ENCODE assay signal across 8 mouse cellular contexts in genomic region chr7:30423071-30423641, GRCm38 (mm10). TPM values are rescaled to one million over a fixed set of nuclear protein-coding genes. Genes with fewer than 3 reads are reported as not detected.
DNase-seq lines count a peak whose midpoint lies in the region; ATAC-seq and TF ChIP-seq lines count a peak whose summit lies in the region.

No protein-coding gene starts in this region.

- H3K27ac ChIP-seq in forebrain, embryonic 14.5 days (ENCODE audit: low read depth, low read length), result no peak overlapping the region
- H3K27ac ChIP-seq in liver, embryonic 14.5 days, result no peak overlapping the region
- H3K27ac ChIP-seq in neural tube, embryonic 15.5 days (replicated peaks), result peak overlapping the region; percentile 75

- TF ChIP-seq EP300 in liver, embryonic 14.5 days (IDR thresholded peaks at IDR 0.05; ENCODE audit: low read depth), result no peak

- H3K27me3 ChIP-seq in E14TG2a.4 (ENCODE audit: insufficient read depth, low read length), result no peaks in the 10 kb centered on the region; the same call in 1 of the 2 replicates
- H3K27me3 ChIP-seq in forebrain, embryonic 14.5 days (replicated peaks; ENCODE audit: control insufficient read depth, insufficient read depth, low read length), result no peaks in the 10 kb centered on the region
- peaks cover 4% of the 10 kb centered on the region; the same call in 1 of the 2 replicates for H3K27me3 ChIP-seq in liver, embryonic 14.5 days (ENCODE audit: control insufficient read depth, insufficient read depth, low read length)
- H3K27me3 ChIP-seq in neural tube, embryonic 15.5 days (replicated peaks), result no peaks in the 10 kb centered on the region

- peaks cover 5% of the 10 kb centered on the region; the same call in 1 of the 2 replicates for H3K9me3 ChIP-seq in E14TG2a.4 (ENCODE audit: low read length)
- H3K9me3 ChIP-seq in forebrain, embryonic 14.5 days (replicated peaks; ENCODE audit: control insufficient read depth, low read length), result no peaks in the 10 kb centered on the region
- no peaks in the 10 kb centered on the region for H3K9me3 ChIP-seq in liver, embryonic 14.5 days (ENCODE audit: control insufficient read depth, low read length)
- 0 out of 2 replicates have a peak, but pooled peaks cover 5% of the 10 kb centered on the region for H3K9me3 ChIP-seq in neural tube, embryonic 15.5 days (replicated peaks)

- H3K36me3 ChIP-seq in E14TG2a.4 (ENCODE audit: insufficient read depth, low read length), result peaks cover 53% of the 10 kb centered on the region
- peaks cover 11% of the 10 kb centered on the region; the same call in 1 of the 2 replicates for H3K36me3 ChIP-seq in forebrain, embryonic 14.5 days (ENCODE audit: control insufficient read depth, insufficient read depth, low read length)
- no peaks in the 10 kb centered on the region for H3K36me3 ChIP-seq in liver, embryonic 14.5 days (replicated peaks; ENCODE audit: control insufficient read depth, insufficient read depth, low read depth)
- H3K36me3 ChIP-seq in neural tube, embryonic 15.5 days, result no peaks in the 10 kb centered on the region; the same call in 1 of the 2 replicates

- H3K9ac ChIP-seq in forebrain, embryonic 14.5 days (ENCODE audit: low read length), result peak overlapping the region; percentile 73
- no peak overlapping the region; the same call in 1 of the 2 replicates for H3K9ac ChIP-seq in liver, embryonic 14.5 days (replicated peaks)
- peak overlapping the region; percentile 69 for H3K9ac ChIP-seq in neural tube, embryonic 15.5 days (replicated peaks)

- peaks cover 63% of the 10 kb centered on the region for H3K4me1 ChIP-seq in E14TG2a.4 (replicated peaks; ENCODE audit: low read depth, low read length)
- H3K4me1 ChIP-seq in forebrain, embryonic 14.5 days (ENCODE audit: control insufficient read depth, insufficient read depth, low read length), result 0 out of 2 replicates have a peak, but pooled peaks cover 7% of the 10 kb centered on the region
- H3K4me1 ChIP-seq in liver, embryonic 14.5 days (replicated peaks; ENCODE audit: control insufficient read depth in 2 of 2, insufficient read depth in 2 of 2, low read length in 1 of 2), result peaks cover 0 to 17% of the 10 kb centered on the region in 2 experiments; a peak in 3 of 4 replicates
- H3K4me1 ChIP-seq in neural tube, embryonic 15.5 days, result peaks cover 24% of the 10 kb centered on the region

- H3K4me2 ChIP-seq in forebrain, embryonic 14.5 days (ENCODE audit: low read length), result peak overlapping the region; percentile 99
- peak overlapping the region; percentile 81 for H3K4me2 ChIP-seq in liver, embryonic 14.5 days (ENCODE audit: low read depth)
- H3K4me2 ChIP-seq in neural tube, embryonic 15.5 days, result peak overlapping the region; percentile 98

- WGBS in forebrain, embryonic 14.5 days, result 66% methylated on average over 23 of the region's 23 CpGs
- 17% methylated on average over 23 of the region's 23 CpGs for WGBS in liver, embryonic 14.5 days (ENCODE audit: insufficient replicate concordance)
- 51% methylated on average over 23 of the region's 23 CpGs for WGBS in neural tube, embryonic 15.5 days

- H3K4me3 ChIP-seq in E14TG2a.4 (replicated peaks; ENCODE audit: low read length), result peak overlapping the region; percentile 89
- peak overlapping the region; percentile 56 for H3K4me3 ChIP-seq in forebrain, embryonic 14.5 days (ENCODE audit: low read depth, low read length)
- peak overlapping the region; percentile 58 to 62 for H3K4me3 ChIP-seq in liver, embryonic 14.5 days (ENCODE audit: insufficient read depth in 1 of 2, low read depth in 2 of 2, low read length in 2 of 2)
- peak overlapping the region; percentile 67 for H3K4me3 ChIP-seq in neural tube, embryonic 15.5 days (replicated peaks)

- peak; percentile 59 to 71 for DNase-seq in cerebellum, adult 18-20 months
- DNase-seq in cerebellum, adult 9-11 months, result no peak
- peak; percentile 5 for DNase-seq in forebrain, embryonic 14.5 days (ENCODE audit: low spot score)
- DNase-seq in liver, embryonic 14.5 days (ENCODE audit: low read depth in 3 of 3, low spot score in 3 of 3), result no peak
- DNase-seq in ovary, postnatal 36 days (ENCODE audit: low spot score), result no peak

- no peak for ATAC-seq in forebrain, embryonic 14.5 days
- ATAC-seq in inflammation-experienced regulatory T-cells, adult 6 months, result peak; percentile 34
- ATAC-seq in liver, embryonic 14.5 days (ENCODE audit: insufficient read depth), result no peak
- ATAC-seq in neural tube, embryonic 15.5 days (ENCODE audit: low FRiP score), result no peak

- TF ChIP-seq CTCF in E14TG2a.4 (conservative IDR thresholded peaks at IDR 0.05; ENCODE audit: low read length), result no peak
- no peak for TF ChIP-seq CTCF in liver, embryonic 14.5 days (IDR thresholded peaks at IDR 0.05; ENCODE audit: low read depth)

RNA-seq across cellular contexts. Expression of gene Nfkbid, which starts 1.6 kb away (rescaled TPM):
- 1.2 and 1.4 TPM in 2 replicates for polyA plus RNA-seq in forebrain, embryonic 14.5 days (2014; fragmentation: Nextera tagmentation; extraction: Ambion mirVana)
- polyA plus RNA-seq in inflammation-experienced regulatory T-cells, adult 6 months (2017; shearing (Covaris generic)), result 10 to 100 TPM; 37.3 to 50.8 (median 41.1) TPM
- polyA plus RNA-seq in liver, embryonic 14.5 days (2012; rRNA removed), result 0.92 and 1.2 TPM in 2 replicates
- 0.69 and 1.1 TPM in 2 replicates for polyA plus RNA-seq in liver, embryonic 14.5 days (2014; fragmentation: Nextera tagmentation; extraction: Ambion mirVana)
- 2.7 and 3.2 TPM in 2 replicates for polyA plus RNA-seq in neural tube, embryonic 15.5 days (2015; fragmentation: Nextera tagmentation; extraction: Ambion mirVana)

RNA-seq across cellular contexts. Expression of gene Hcst, which starts 3.5 kb away (rescaled TPM):
- 0.61 TPM in 1 of 2 replicates, not detected in the other for polyA plus RNA-seq in forebrain, embryonic 14.5 days (2014; fragmentation: Nextera tagmentation; extraction: Ambion mirVana)
- polyA plus RNA-seq in inflammation-experienced regulatory T-cells, adult 6 months (2017; shearing (Covaris generic)), result 100 to 1,000 TPM; 484 to 574 (median 552) TPM
- polyA plus RNA-seq in liver, embryonic 14.5 days (2012; rRNA removed), result 3.3 and 4.7 TPM in 2 replicates
- polyA plus RNA-seq in liver, embryonic 14.5 days (2014; fragmentation: Nextera tagmentation; extraction: Ambion mirVana), result 4.5 and 4.9 TPM in 2 replicates
- 0.95 and 4.5 TPM in 2 replicates for polyA plus RNA-seq in neural tube, embryonic 15.5 days (2015; fragmentation: Nextera tagmentation; extraction: Ambion mirVana)

RNA-seq across cellular contexts. Expression of gene Tyrobp, which starts 9.6 kb away (rescaled TPM):
- polyA plus RNA-seq in forebrain, embryonic 14.5 days (2014; fragmentation: Nextera tagmentation; extraction: Ambion mirVana), result 31.1 and 31.3 TPM in 2 replicates
- polyA plus RNA-seq in inflammation-experienced regulatory T-cells, adult 6 months (2017; shearing (Covaris generic)), result 10 to 100 TPM in 1 of 3 experiments, 1 to 10 TPM in 1, under 1 TPM in 1; 0.79 to 15.0 (median 2.2) TPM
- polyA plus RNA-seq in liver, embryonic 14.5 days (2012; rRNA removed), result 78.3 and 95.0 TPM in 2 replicates
- polyA plus RNA-seq in liver, embryonic 14.5 days (2014; fragmentation: Nextera tagmentation; extraction: Ambion mirVana), result 105 and 113 TPM in 2 replicates
- polyA plus RNA-seq in neural tube, embryonic 15.5 days (2015; fragmentation: Nextera tagmentation; extraction: Ambion mirVana), result 38.6 and 50.0 TPM in 2 replicates

RNA-seq across cellular contexts. Expression of gene Aplp1, which starts 22.2 kb away (rescaled TPM):
- polyA plus RNA-seq in forebrain, embryonic 14.5 days (2014; fragmentation: Nextera tagmentation; extraction: Ambion mirVana), result 467 and 579 TPM in 2 replicates
- polyA plus RNA-seq in inflammation-experienced regulatory T-cells, adult 6 months (2017; shearing (Covaris generic)), result 1 to 10 TPM; 6.0 to 7.4 (median 6.0) TPM
- 2.9 and 4.0 TPM in 2 replicates for polyA plus RNA-seq in liver, embryonic 14.5 days (2012; rRNA removed)
- 3.5 and 4.5 TPM in 2 replicates for polyA plus RNA-seq in liver, embryonic 14.5 days (2014; fragmentation: Nextera tagmentation; extraction: Ambion mirVana)
- polyA plus RNA-seq in neural tube, embryonic 15.5 days (2015; fragmentation: Nextera tagmentation; extraction: Ambion mirVana), result 577 and 709 TPM in 2 replicates

RNA-seq across cellular contexts. Expression of gene Kirrel2, which starts 34.3 kb away (rescaled TPM):
- 0.65 and 0.79 TPM in 2 replicates for polyA plus RNA-seq in forebrain, embryonic 14.5 days (2014; fragmentation: Nextera tagmentation; extraction: Ambion mirVana)
- polyA plus RNA-seq in inflammation-experienced regulatory T-cells, adult 6 months (2017; shearing (Covaris generic)), result not detected
- polyA plus RNA-seq in liver, embryonic 14.5 days (2012; rRNA removed), result 0.10 and 0.30 TPM in 2 replicates
- 0.18 TPM in 1 of 2 replicates, not detected in the other for polyA plus RNA-seq in liver, embryonic 14.5 days (2014; fragmentation: Nextera tagmentation; extraction: Ambion mirVana)
- polyA plus RNA-seq in neural tube, embryonic 15.5 days (2015; fragmentation: Nextera tagmentation; extraction: Ambion mirVana), result 0.15 and 0.36 TPM in 2 replicates

Comparison
In these comparisons a context has a peak if more than half of its experiments do, and no peak if none do; other contexts are left out.
1. DNase-seq: peak in cerebellum, adult 18-20 months (2 of 2) and forebrain, embryonic 14.5 days (single experiment); none in cerebellum, adult 9-11 months (single experiment), liver, embryonic 14.5 days (0 of 3) and ovary, postnatal 36 days (single experiment).
2. RNA of gene Hcst, which starts 3.5 kb away (polyA plus RNA-seq): 484 to 574 TPM in inflammation-experienced regulatory T-cells, adult 6 months; 3.3 to 4.9 TPM in liver, embryonic 14.5 days, 0.95 to 4.5 TPM in neural tube, embryonic 15.5 days and 0.61 TPM in forebrain, embryonic 14.5 days; every median in the first group is over 10 times any median in the second.
3. Peak in every context shown above with its lines, with median percentiles within 50 percentile points of each other: H3K4me3 ChIP-seq and H3K4me2 ChIP-seq.